Comparison of ENCODE assay signal across 8 mouse cellular contexts in genomic region chr15:94214440-94214839, GRCm38 (mm10).
DNase-seq lines count a peak whose midpoint lies in the region; ATAC-seq lines count a peak whose summit lies in the region.
"Had no signal": no experiment of that assay in that cellular context is flagged by ENCODE, and none has a peak within 500 bp of the region (broad histone marks: within the 10 kb centered on the region; RNA-seq: fewer than 3 reads in every experiment).

No protein-coding gene starts in this region.

- H3K4me2 ChIP-seq in midbrain, embryonic 14.5 days (ENCODE audit: low read length), result no peak overlapping the region
- H3K4me2 ChIP-seq: embryonic facial prominence, embryonic 15.5 days had no signal

- no peaks in the 10 kb centered on the region; the same call in 1 of the 2 replicates for H3K4me1 ChIP-seq in midbrain, embryonic 14.5 days (ENCODE audit: control insufficient read depth, insufficient read depth, low read length)

- H3K9ac ChIP-seq in midbrain, embryonic 14.5 days (replicated peaks; ENCODE audit: low read length), result no peak overlapping the region
- H3K9ac ChIP-seq: embryonic facial prominence, embryonic 15.5 days had no signal

- H3K4me3 ChIP-seq in midbrain, embryonic 14.5 days (replicated peaks; ENCODE audit: low read depth, low read length), result no peak overlapping the region
- H3K4me3 ChIP-seq: embryonic facial prominence, embryonic 15.5 days had no signal

- ATAC-seq in common myeloid progenitor, adult 5-6 weeks (replicated peaks; ENCODE audit: low read depth, poor library complexity, severe bottlenecking), result peak; percentile 93
- ATAC-seq in midbrain, embryonic 14.5 days (ENCODE audit: low FRiP score, low TSS enrichment), result no peak

- no peaks in the 10 kb centered on the region for H3K36me3 ChIP-seq in midbrain, embryonic 14.5 days (ENCODE audit: control insufficient read depth, insufficient read depth, low read length)
- H3K36me3 ChIP-seq: embryonic facial prominence, embryonic 15.5 days had no signal

- no peak overlapping the region for H3K27ac ChIP-seq in midbrain, embryonic 14.5 days (replicated peaks; ENCODE audit: low read depth, low read length)
- H3K27ac ChIP-seq: embryonic facial prominence, embryonic 15.5 days had no signal

- H3K27me3 ChIP-seq in midbrain, embryonic 14.5 days (ENCODE audit: control insufficient read depth, insufficient read depth, low read length), result no peaks in the 10 kb centered on the region
- H3K27me3 ChIP-seq: embryonic facial prominence, embryonic 15.5 days had no signal

- WGBS in midbrain, embryonic 14.5 days, result 59% methylated on average over 9 of the region's 9 CpGs

- DNase-seq in kidney, postnatal 4 days, result peak; percentile 28 to 50
- no peak for DNase-seq in kidney, postnatal 36 days
- peak; percentile 32 for DNase-seq in induced T-regulatory cell, adult 2 months (ENCODE audit: low read depth)
- peak; percentile 89 for DNase-seq in thymus, postnatal 0 days (ENCODE audit: low spot score)
- DNase-seq in midbrain, embryonic 14.5 days, result no peak
- DNase-seq in urinary bladder, postnatal 25 days (ENCODE audit: low spot score), result no peak

- 0 out of 2 replicates have a peak, but pooled peaks cover 4% of the 10 kb centered on the region for H3K9me3 ChIP-seq in midbrain, embryonic 14.5 days (ENCODE audit: control insufficient read depth, low read length)
- H3K9me3 ChIP-seq: embryonic facial prominence, embryonic 15.5 days had no signal

Comparison
In these comparisons a context has a peak if more than half of its experiments do, and no peak if none do; other contexts are left out.
1. DNase-seq: peak in kidney, postnatal 4 days (2 of 2), induced T-regulatory cell, adult 2 months (single experiment) and thymus, postnatal 0 days (single experiment); none in kidney, postnatal 36 days (0 of 2), midbrain, embryonic 14.5 days (single experiment) and urinary bladder, postnatal 25 days (single experiment).